Mouse (Mus musculus) forebrain, embryonic 14.5 days (tissue): ENCODE results near the gene Rfc1. TPM values are rescaled to one million over a fixed set of nuclear protein-coding genes. Genes with fewer than 3 reads are reported as not detected.
A peak's percentile ranks its signal among the peaks of the same experiment; 100 is the strongest.

ENCODE experiments used
- ATAC-seq: fragments of 200-750 bp; cut with Nextera tagmentation; 2 replicates; pipeline ENCODE4 v1.8.0; 2017; ENCODE audit warnings: mild to moderate bottlenecking, moderate library complexity
- DNase-seq: peaks from one replicate; pipeline ENCODE4 v3.0.0-alpha.2; 2015; ENCODE audit warnings: low spot score
- H3K27ac ChIP-seq: fragments of 300-500 bp; sonication (generic); 2 replicates; pipeline ENCODE4 v1.5.1; 2014; ENCODE audit warnings: low read depth, mild to moderate bottlenecking, control low read depth, low read length, moderate library complexity
- H3K27me3 ChIP-seq: fragments of 300-500 bp; sonication (generic); replicated peaks from 2 replicates; pipeline ENCODE4 v1.6.1; 2014; ENCODE audit warnings: low read length, control low read depth, mixed read lengths; ENCODE audit not compliant: control insufficient read depth, insufficient read depth
- H3K36me3 ChIP-seq: fragments of 300-500 bp; sonication (generic); 2 replicates; pipeline ENCODE4 v1.6.1; 2014; ENCODE audit warnings: low read length, control low read depth; ENCODE audit not compliant: control insufficient read depth, insufficient read depth
- H3K4me1 ChIP-seq: fragments of 300-500 bp; sonication (generic); 2 replicates; pipeline ENCODE4 v1.6.1; 2014; ENCODE audit warnings: antibody characterized with exemption, low read length, control low read depth; ENCODE audit not compliant: control insufficient read depth, insufficient read depth
- H3K4me2 ChIP-seq: fragments of 300-500 bp; sonication (generic); 2 replicates; pipeline ENCODE4 v1.6.1; 2014; ENCODE audit warnings: mild to moderate bottlenecking, control low read depth, low read length
- H3K4me3 ChIP-seq: fragments of 300-500 bp; sonication (generic); 2 replicates; pipeline ENCODE4 v1.5.1; 2014; ENCODE audit warnings: low read depth, low read length, control low read depth
- H3K9ac ChIP-seq: fragments of 300-500 bp; sonication (generic); 2 replicates; pipeline ENCODE4 v1.6.1; 2014; ENCODE audit warnings: mild to moderate bottlenecking, low read length, control low read depth, moderate library complexity
- H3K9me3 ChIP-seq: fragments of 300-500 bp; sonication (generic); replicated peaks from 2 replicates; pipeline ENCODE4 v1.6.1; 2016; ENCODE audit warnings: low read length, control low read depth, mixed read lengths; ENCODE audit not compliant: control insufficient read depth
- WGBS: fragments of 180-500 bp; shearing (Covaris S2); extraction: QIAGEN DNeasy Blood & Tissue Kit; methylation state at CpG from one replicate; pipeline ENCODE4 v1.1.7; 2014; 5-methylcytosine and 5-hydroxymethylcytosine counted together
- polyA plus RNA-seq: library from polyadenylated mRNA; unstranded; fragments of >200 nt; fragmentation: Nextera tagmentation; extraction: Ambion mirVana; gene quantifications from 2 replicates; pipeline ENCODE4 v1.2.1, GENCODE M21; 2014

The Rfc1 gene
- polyA plus RNA-seq, 1 experiment from 2014 or later: 39.6 TPM

DNA sequence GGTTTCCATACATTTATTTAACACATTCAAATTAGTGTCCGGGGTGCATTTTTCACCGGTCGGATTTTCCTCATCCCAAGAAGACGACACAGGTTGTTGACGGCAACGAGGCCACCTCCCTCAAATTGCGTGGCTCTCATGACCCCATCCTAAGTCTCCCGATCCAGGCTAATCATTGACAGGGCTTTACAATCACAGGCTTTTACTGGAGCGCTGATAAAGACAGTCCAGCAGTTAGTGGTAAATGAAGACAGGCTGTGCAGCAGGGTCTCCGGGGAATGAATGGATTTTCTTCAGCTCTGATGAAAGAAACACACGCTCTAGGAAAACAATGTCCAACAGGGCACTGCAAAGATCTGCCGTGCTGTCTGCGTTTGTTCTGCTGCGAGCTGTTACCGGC is 12.7 kb upstream of the Rfc1 start, which contains the start of gene Klb:
Gene Klb, plus strand, starts transcription at position 147 of the 400 bp plus-strand sequence.
- no peak for ATAC-seq
- no peak for DNase-seq
- Histone ChIP-seq H3K4me1 (no peaks in the 10 kb centered on the region), H3K27me3 (no peaks in the 10 kb centered on the region), H3K9me3 (no peaks in the 10 kb centered on the region), H3K4me3 (no peak within 1 kb of the TSS), H3K36me3 (no peaks in the 10 kb centered on the region), H3K27ac (no peak within 1 kb of the TSS), H3K9ac (peak within 1 kb of the TSS; percentile 14; the same call in 1 of the 2 replicates), H3K4me2 (no peak within 1 kb of the TSS)
- 64% methylated on average over 15 of the region's 15 CpGs for WGBS

DNA sequence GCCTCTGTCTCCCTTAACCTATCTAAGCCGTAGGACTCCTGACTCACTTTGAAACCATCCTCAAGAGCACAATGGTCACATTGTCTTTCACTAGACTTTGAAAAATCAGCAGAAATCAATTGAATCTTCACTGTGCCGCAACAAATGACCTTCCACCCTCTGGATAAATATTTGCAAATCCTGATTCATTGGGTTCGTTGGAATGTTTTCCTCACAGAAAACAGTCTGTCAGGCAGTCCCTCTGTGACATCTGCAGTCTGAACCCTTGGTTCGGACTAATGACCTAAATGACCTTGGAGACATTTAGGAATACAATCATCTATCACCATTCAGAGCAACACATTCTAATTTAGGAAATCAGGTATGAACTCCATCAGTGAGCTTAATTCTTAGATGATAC is 4.7 kb upstream of the Rfc1 start:
- H3K9ac ChIP-seq: no peak overlapping the region

DNA sequence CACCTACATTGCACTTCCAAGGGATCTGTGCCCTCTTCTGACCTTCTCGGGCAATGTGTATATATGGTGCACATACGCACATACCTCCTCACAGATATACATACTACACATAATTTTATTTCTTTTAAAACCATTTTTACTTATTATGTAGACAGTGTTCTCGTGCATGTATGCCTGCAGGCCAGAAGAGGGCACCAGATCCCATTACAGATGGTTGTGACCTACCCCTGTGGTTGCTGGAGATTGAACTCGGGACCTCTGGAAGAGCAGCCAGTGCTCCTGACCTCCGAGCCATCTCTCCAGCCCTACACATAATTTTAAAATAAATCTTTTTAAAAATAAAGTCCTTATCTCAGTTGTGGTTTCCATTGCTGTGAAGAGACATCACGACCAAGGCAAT is 2.9 kb upstream of the Rfc1 start:
- H3K27me3 ChIP-seq: no peaks in the 10 kb centered on the region
- H3K4me2 ChIP-seq: no peak overlapping the region
- H3K9ac ChIP-seq: no peak overlapping the region
- WGBS: 85% methylated on average over 6 of the region's 6 CpGs
- H3K4me1 ChIP-seq: no peaks in the 10 kb centered on the region; the same call in 1 of the 2 replicates
- no peaks in the 10 kb centered on the region for H3K9me3 ChIP-seq
- no peak overlapping the region for H3K27ac ChIP-seq
- DNase-seq (no peak), ATAC-seq (no peak)
- no peak overlapping the region for H3K4me3 ChIP-seq
- no peaks in the 10 kb centered on the region for H3K36me3 ChIP-seq

More for the DNA sequence above, 4.7 kb upstream of the Rfc1 start:
- WGBS: 73% methylated on average over 4 of the region's 4 CpGs
- no peaks in the 10 kb centered on the region for H3K9me3 ChIP-seq
- H3K27me3 ChIP-seq: no peaks in the 10 kb centered on the region
- DNase-seq (no peak), ATAC-seq (no peak)
- H3K4me2 ChIP-seq: no peak overlapping the region
- H3K36me3 ChIP-seq: no peaks in the 10 kb centered on the region
- H3K4me1 ChIP-seq: no peaks in the 10 kb centered on the region
- H3K27ac ChIP-seq: no peak overlapping the region
- H3K4me3 ChIP-seq: no peak overlapping the region

GRCm38 (mm10) chr5:65336075-65336355 is 545 bp upstream of the Rfc1 start:
- peak overlapping the region; percentile 54 for H3K4me3 ChIP-seq
- H3K9ac ChIP-seq: no peak overlapping the region; the same call in 1 of the 2 replicates
- no peaks in the 10 kb centered on the region for H3K27me3 ChIP-seq
- no peak overlapping the region for H3K27ac ChIP-seq
- DNase-seq (no peak), ATAC-seq (peak; percentile 28; the same call in 1 of the 2 replicates)
- H3K9me3 ChIP-seq: no peaks in the 10 kb centered on the region
- no peaks in the 10 kb centered on the region; the same call in 1 of the 2 replicates for H3K4me1 ChIP-seq
- H3K4me2 ChIP-seq: peak overlapping the region; percentile 58
- H3K36me3 ChIP-seq: no peaks in the 10 kb centered on the region
- 33% methylated on average over 4 of the region's 4 CpGs for WGBS

DNA sequence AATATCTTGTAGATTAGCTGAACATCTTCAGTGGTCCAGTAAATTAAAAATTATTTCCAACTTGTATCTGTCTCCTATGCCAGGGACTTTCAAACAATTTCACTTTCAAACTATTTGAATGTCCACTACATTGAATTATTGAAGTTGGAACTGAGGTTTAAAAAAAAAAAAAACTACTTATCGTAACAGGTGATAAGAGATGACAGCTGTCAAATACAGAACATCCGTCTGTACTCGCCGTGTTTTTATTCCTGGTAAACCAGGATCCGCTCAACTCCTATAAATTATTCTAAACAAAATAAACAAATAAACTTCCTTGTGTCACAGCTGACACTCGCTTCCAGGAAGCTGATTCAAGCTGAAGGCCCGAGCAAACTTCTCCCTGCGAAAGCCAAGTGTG is 682 bp downstream of the Rfc1 start:
- H3K9ac ChIP-seq: peak overlapping the region; percentile 68
- H3K36me3 ChIP-seq: no peaks in the 10 kb centered on the region
- peak overlapping the region; percentile 58 for H3K4me2 ChIP-seq
- ATAC-seq (no peak), DNase-seq (no peak)
- peak overlapping the region; percentile 54 for H3K4me3 ChIP-seq
- no peaks in the 10 kb centered on the region for H3K27me3 ChIP-seq
- H3K4me1 ChIP-seq: no peaks in the 10 kb centered on the region; the same call in 1 of the 2 replicates
- H3K9me3 ChIP-seq: no peaks in the 10 kb centered on the region
- 13% methylated on average over 8 of the region's 8 CpGs for WGBS
- peak overlapping the region; percentile 6; the same call in 1 of the 2 replicates for H3K27ac ChIP-seq

GRCm38 (mm10) chr5:65329971-65330370 is 5.5 kb downstream of the Rfc1 start:
- H3K4me2 ChIP-seq: no peak overlapping the region
- H3K9ac ChIP-seq: no peak overlapping the region
- H3K36me3 ChIP-seq: no peaks in the 10 kb centered on the region
- no peaks in the 10 kb centered on the region for H3K9me3 ChIP-seq
- H3K27me3 ChIP-seq: no peaks in the 10 kb centered on the region
- ATAC-seq (no peak), DNase-seq (no peak)
- no peak overlapping the region for H3K4me3 ChIP-seq
- H3K27ac ChIP-seq: no peak overlapping the region
- 84% methylated on average over 3 of the region's 3 CpGs for WGBS
- H3K4me1 ChIP-seq: no peaks in the 10 kb centered on the region; the same call in 1 of the 2 replicates

DNA sequence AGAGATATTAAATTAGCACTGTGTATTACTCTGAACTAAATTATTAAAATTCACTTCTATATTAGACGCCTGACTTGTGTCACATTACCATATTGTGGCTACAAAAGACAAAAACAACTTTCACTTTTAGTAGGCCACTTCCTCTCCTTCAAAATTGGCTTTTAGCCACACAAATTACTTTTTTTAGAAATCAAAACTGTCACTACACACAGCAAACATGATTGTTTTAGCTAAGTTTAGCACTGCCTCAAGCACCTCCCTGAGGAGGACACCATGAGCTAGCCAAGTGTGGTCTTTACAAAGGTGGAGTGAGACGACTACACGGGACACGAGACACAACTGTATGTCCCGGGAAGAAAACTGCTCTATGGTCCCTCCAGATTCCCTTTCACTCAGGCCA is 9.3 kb downstream of the Rfc1 start:
- no peaks in the 10 kb centered on the region for H3K36me3 ChIP-seq
- H3K27ac ChIP-seq: no peak overlapping the region
- no peaks in the 10 kb centered on the region for H3K27me3 ChIP-seq
- no peak for ATAC-seq
- H3K4me3 ChIP-seq: no peak overlapping the region
- no peaks in the 10 kb centered on the region for H3K4me1 ChIP-seq
- DNase-seq: no peak
- H3K9me3 ChIP-seq: no peaks in the 10 kb centered on the region
- no peak overlapping the region for H3K4me2 ChIP-seq
- H3K9ac ChIP-seq: no peak overlapping the region
- WGBS: 87% methylated on average over 5 of the region's 5 CpGs

DNA sequence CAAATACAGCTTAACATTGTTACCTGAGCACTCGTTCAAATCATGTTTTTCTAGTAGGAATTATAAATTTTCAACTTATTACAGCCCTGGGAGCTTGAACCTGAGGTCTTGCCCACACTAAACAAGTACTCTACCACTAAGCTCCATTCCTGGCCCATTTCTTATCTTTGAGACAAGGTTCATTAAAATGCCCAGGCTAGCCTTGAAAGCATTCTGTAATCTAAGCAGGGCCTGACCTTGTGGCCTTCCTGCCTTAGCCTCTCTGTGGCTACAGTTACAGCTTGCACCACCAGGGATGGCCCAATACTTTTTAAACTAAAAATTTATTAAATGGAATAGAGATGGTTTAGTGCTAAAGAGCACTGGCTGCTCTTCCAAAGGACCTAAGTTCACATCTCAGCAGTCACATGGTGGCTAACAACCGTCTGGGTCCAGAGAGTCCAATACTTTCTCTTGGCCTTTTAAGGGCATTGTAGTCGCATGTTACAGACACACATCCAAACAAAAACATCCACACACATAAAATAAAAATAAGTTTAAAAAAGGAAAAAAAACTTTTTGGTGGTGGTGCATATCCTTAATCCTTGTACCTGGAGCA is 10.6 kb downstream of the Rfc1 start:
- H3K4me3 ChIP-seq: no peak overlapping the region
- WGBS: 92% methylated on average over 3 of the region's 3 CpGs
- DNase-seq: no peak

DNA sequence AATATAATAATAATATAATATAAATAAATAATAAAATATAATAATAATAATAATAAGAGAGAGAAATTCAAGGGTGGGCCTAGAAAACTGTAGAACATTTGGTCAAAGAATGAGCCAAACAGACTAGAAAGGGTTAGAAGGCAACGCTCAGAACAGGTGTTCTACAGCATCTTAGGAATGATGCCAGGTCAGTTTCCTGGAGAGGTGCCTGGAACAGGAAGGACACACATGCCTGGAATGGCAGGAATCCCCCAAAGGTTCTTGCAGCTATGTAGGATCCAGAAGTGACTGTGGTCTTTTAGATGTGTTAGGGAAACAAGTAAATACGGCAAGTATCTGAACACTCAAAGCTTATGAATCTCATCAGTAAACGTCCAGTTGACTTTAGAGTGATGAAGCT is 11.2 kb downstream of the Rfc1 start:
- ATAC-seq: no peak
- Histone ChIP-seq H3K4me2 (no peak overlapping the region), H3K27ac (no peak overlapping the region), H3K9ac (no peak overlapping the region), H3K4me3 (no peak overlapping the region), H3K36me3 (no peaks in the 10 kb centered on the region), H3K9me3 (no peaks in the 10 kb centered on the region), H3K27me3 (no peaks in the 10 kb centered on the region), H3K4me1 (no peaks in the 10 kb centered on the region)
- WGBS: 90% methylated on average over 3 of the region's 3 CpGs
- DNase-seq: no peak

More for the DNA sequence above, 10.6 kb downstream of the Rfc1 start:
- no peak overlapping the region for H3K4me2 ChIP-seq
- ATAC-seq: no peak
- no peak overlapping the region for H3K27ac ChIP-seq
- H3K36me3 ChIP-seq: no peaks in the 10 kb centered on the region
- H3K9me3 ChIP-seq: no peaks in the 10 kb centered on the region
- H3K9ac ChIP-seq: no peak overlapping the region
- no peaks in the 10 kb centered on the region for H3K27me3 ChIP-seq
- no peaks in the 10 kb centered on the region for H3K4me1 ChIP-seq
